Mouse (Mus musculus) spleen, postnatal 0 days (tissue): ENCODE measurements around the gene Lce1g. TPM values are rescaled to one million over a fixed set of nuclear protein-coding genes. Genes with fewer than 3 reads are reported as not detected.

ENCODE experiments used
- polyA plus RNA-seq: library from polyadenylated mRNA; unstranded; fragments of >200 nt; fragmentation: Nextera tagmentation; extraction: Ambion mirVana; gene quantifications from 2 replicates; pipeline ENCODE4 v1.2.1, GENCODE M21; 2015

Gene Lce1g
- not detected in 2 replicates for polyA plus RNA-seq

GRCm38 (mm10) chr3:92752238-92752637 lies at the start of gene Lce1g:
Lce1g (minus strand) TSS chr3:92752338.

GRCm38 (mm10) chr3:92790414-92790813 lies 38.3 kb upstream of the Lce1g start, which contains the start of gene Lce1j:
Lce1j (minus strand) TSS chr3:92790514.

GRCm38 (mm10) chr3:92778799-92779198 lies 26.7 kb upstream of the Lce1g start, which contains the start of gene Lce1i:
Lce1i (minus strand) TSS chr3:92778899.

GRCm38 (mm10) chr3:92764965-92765364 lies 12.8 kb upstream of the Lce1g start, which contains the start of gene Lce1h:
Lce1h (minus strand) TSS chr3:92765065.

GRCm38 (mm10) chr3:92738996-92739395 lies 13.1 kb downstream of the Lce1g start, which contains the start of gene Gm38119:
Gm38119 (minus strand) TSS chr3:92739096.

GRCm38 (mm10) chr3:92720250-92720649 lies 31.9 kb downstream of the Lce1g start, which contains the start of gene Lce1f:
Lce1f (minus strand) TSS chr3:92720350.

GRCm38 (mm10) chr3:92708974-92709373 lies 43.2 kb downstream of the Lce1g start, which contains the start of gene Lce1e:
Lce1e (minus strand) TSS chr3:92709074.

Other genes starting within 250 kb of the Lce1g start
- gene 2310046K23Rik, start 217.8 kb downstream of the Lce1g start, polyA plus RNA-seq = not detected in 2 replicates
- 0.12 and 0.19 TPM in 2 replicates for gene Ivl, start 178.6 kb downstream of the Lce1g start, polyA plus RNA-seq
- not detected in 2 replicates for gene Smcp, start 163.3 kb downstream of the Lce1g start, polyA plus RNA-seq
- not detected in 2 replicates for gene 2210017I01Rik, start 144.8 kb downstream of the Lce1g start, polyA plus RNA-seq
- not detected in 2 replicates for gene Lce6a, start 130.7 kb downstream of the Lce1g start, polyA plus RNA-seq
- not detected in 2 replicates for gene Lce1a1, start 104.0 kb downstream of the Lce1g start, polyA plus RNA-seq
- not detected in 2 replicates for gene Lce1b, start 95.4 kb downstream of the Lce1g start, polyA plus RNA-seq
- not detected in 2 replicates for gene Lce1a2, start 82.0 kb downstream of the Lce1g start, polyA plus RNA-seq
- 0.17 TPM in 1 of 2 replicates, not detected in the other for gene Lce1c, start 73.1 kb downstream of the Lce1g start, polyA plus RNA-seq
- not detected in 2 replicates for gene Lce1d, start 65.1 kb downstream of the Lce1g start, polyA plus RNA-seq
- not detected in 2 replicates for gene Lce1e, start 43.3 kb downstream of the Lce1g start, polyA plus RNA-seq
- gene Lce1f, start 32.0 kb downstream of the Lce1g start, polyA plus RNA-seq = not detected in 2 replicates
- not detected in 2 replicates for gene Gm38119, start 13.2 kb downstream of the Lce1g start, polyA plus RNA-seq
- gene Lce1h, start 12.7 kb upstream of the Lce1g start, polyA plus RNA-seq = not detected in 2 replicates
- gene Lce1i, start 26.6 kb upstream of the Lce1g start, polyA plus RNA-seq = not detected in 2 replicates
- not detected in 2 replicates for gene Lce1j, start 38.2 kb upstream of the Lce1g start, polyA plus RNA-seq
- not detected in 2 replicates for gene Lce1k, start 55.6 kb upstream of the Lce1g start, polyA plus RNA-seq
- not detected in 2 replicates for gene Kprp, start 74.9 kb upstream of the Lce1g start, polyA plus RNA-seq
- not detected in 2 replicates for gene Lce1l, start 98.9 kb upstream of the Lce1g start, polyA plus RNA-seq
- gene 2310050C09Rik, start 117.9 kb upstream of the Lce1g start, polyA plus RNA-seq = not detected in 2 replicates
- gene Lce3a, start 173.9 kb upstream of the Lce1g start, polyA plus RNA-seq = not detected in 2 replicates
- not detected in 2 replicates for gene Lce3b, start 180.6 kb upstream of the Lce1g start, polyA plus RNA-seq
- not detected in 2 replicates for gene Lce3c, start 192.1 kb upstream of the Lce1g start, polyA plus RNA-seq
- gene Lce3d, start 205.1 kb upstream of the Lce1g start, polyA plus RNA-seq = not detected in 2 replicates
- gene Lce3e, start 214.7 kb upstream of the Lce1g start, polyA plus RNA-seq = not detected in 2 replicates
- gene Lce3f, start 239.9 kb upstream of the Lce1g start, polyA plus RNA-seq = not detected in 2 replicates